Comparison of ENCODE assay signal across 8 mouse cellular contexts in genomic region chr2:73427293-73427692, GRCm38 (mm10). TPM values are rescaled to one million over a fixed set of nuclear protein-coding genes. Genes with fewer than 3 reads are reported as not detected.
DNase-seq lines count a peak whose midpoint lies in the region; ATAC-seq and TF ChIP-seq lines count a peak whose summit lies in the region.

No protein-coding gene starts in this region.

- intact Hi-C loops in gastrocnemius, postnatal 36 days (cut with DNase I): no loop called here

- no peak overlapping the region for H3K27ac ChIP-seq in embryonic fibroblast, embryonic 13.5 days (ENCODE audit: insufficient read depth, low read length)
- H3K27ac ChIP-seq in limb, embryonic 14.5 days (replicated peaks; ENCODE audit: low read depth, low read length): no peak overlapping the region

- ATAC-seq in limb, embryonic 14.5 days (ENCODE audit: low FRiP score, low read depth): no peak

- TF ChIP-seq CTCF in embryonic fibroblast, embryonic 13.5 days (IDR thresholded peaks at IDR 0.05; ENCODE audit: borderline replicate concordance, insufficient read depth, low read length): peak; percentile 53; the same call in 1 of the 2 replicates

- DNase-seq in gastrocnemius, adult 18-20 months (ENCODE audit: low spot score): peak; percentile 31
- no peak for DNase-seq in gastrocnemius, postnatal 36 days
- DNase-seq in A20 (ENCODE audit: low read depth, low spot score): peak; percentile 55
- peak; percentile 35 for DNase-seq in adrenal gland, adult 2 months
- DNase-seq in limb, embryonic 14.5 days (ENCODE audit: low spot score): peak; percentile 64
- peak; percentile 8 for DNase-seq in retina, postnatal 7 days (ENCODE audit: low read depth, low spot score)
- no peak for DNase-seq in neural tube, embryonic 10.5 days (ENCODE audit: extremely low spot score, low spot score)

- no peaks in the 10 kb centered on the region for H3K27me3 ChIP-seq in limb, embryonic 14.5 days (ENCODE audit: control insufficient read depth, insufficient read depth, low read length)

- 31% methylated on average over 1 of the region's 1 CpGs for whole genome bisulfite sequencing in limb, embryonic 14.5 days

- H3K36me3 ChIP-seq in limb, embryonic 14.5 days (ENCODE audit: control insufficient read depth, insufficient read depth, low read length): peaks cover 5% of the 10 kb centered on the region; the same call in 1 of the 2 replicates

- no peak overlapping the region for H3K4me3 ChIP-seq in embryonic fibroblast, embryonic 13.5 days (ENCODE audit: insufficient read depth, low read length)
- H3K4me3 ChIP-seq in limb, embryonic 14.5 days (replicated peaks; ENCODE audit: low read length): no peak overlapping the region

- no peak overlapping the region for H3K4me2 ChIP-seq in limb, embryonic 14.5 days (replicated peaks; ENCODE audit: low read depth, low read length, severe bottlenecking)

- peaks cover 4% of the 10 kb centered on the region for H3K4me1 ChIP-seq in embryonic fibroblast, embryonic 13.5 days (ENCODE audit: control insufficient read depth, insufficient read depth, low read length)
- peaks cover 5% of the 10 kb centered on the region; the same call in 1 of the 2 replicates for H3K4me1 ChIP-seq in limb, embryonic 14.5 days (ENCODE audit: control insufficient read depth, insufficient read depth, low read length)

- H3K9me3 ChIP-seq in limb, embryonic 14.5 days (ENCODE audit: control insufficient read depth, low read length): no peaks in the 10 kb centered on the region

- H3K9ac ChIP-seq in limb, embryonic 14.5 days (ENCODE audit: low read depth, low read length, severe bottlenecking): no peak overlapping the region

- no peak for TF ChIP-seq POLR2A in embryonic fibroblast, embryonic 13.5 days (IDR thresholded peaks at IDR 0.05; ENCODE audit: low read depth, low read length)
- no peak for TF ChIP-seq POLR2A in limb, embryonic 14.5 days (IDR thresholded peaks at IDR 0.05; ENCODE audit: borderline replicate concordance, extremely low read depth, insufficient read depth, insufficient read length)

RNA-seq across cellular contexts. Expression of gene Gpr155, which starts 40.9 kb away (rescaled TPM):
- total RNA-seq in gastrocnemius, adult 18-20 months (2021): 10 to 100 TPM; 18.3 to 19.2 TPM
- 10 to 100 TPM; 11.7 to 13.7 TPM for total RNA-seq in gastrocnemius, postnatal 36 days (2021)
- 1 to 10 TPM; 5.9 to 7.5 TPM for total RNA-seq in adrenal gland, adult 2 months (2021)
- 1.6 and 1.7 TPM in 2 replicates for polyA plus RNA-seq in adrenal gland, adult 2 months (2012; rRNA removed)
- 1.6 and 1.8 TPM in 2 replicates for polyA plus RNA-seq in embryonic fibroblast, embryonic 13.5 days (2011; ENCODE audit: insufficient read length, low read depth, missing spikeins)
- polyA plus RNA-seq in limb, embryonic 14.5 days (2012; rRNA removed): 3.0 and 3.9 TPM in 2 replicates
- 6.2 and 6.4 TPM in 2 replicates for polyA plus RNA-seq in limb, embryonic 14.5 days (2014; fragmentation: Nextera tagmentation; extraction: Ambion mirVana)

Comparison
In these comparisons a context has a peak if more than half of its experiments do, and no peak if none do; other contexts are left out.
1. DNase-seq: peak in gastrocnemius, adult 18-20 months (single experiment), A20 (single experiment), adrenal gland, adult 2 months (single experiment), limb, embryonic 14.5 days (single experiment) and retina, postnatal 7 days (single experiment); none in gastrocnemius, postnatal 36 days (0 of 2) and neural tube, embryonic 10.5 days (single experiment).